Mouse (Mus musculus) MEL (cell line): Measurements from ENCODE around the gene Vstm4.

ENCODE experiments used
- CTCF ChIP-seq, 3 experiments: IDR thresholded peaks in 2 of 3; conservative IDR thresholded peaks in 1 of 3; 2 replicates each; pipeline ENCODE4 v1.5.1; 2011 to 2012; ENCODE audit warnings: low read length in 3 of 3, low read depth in 2 of 3, mild to moderate bottlenecking in 2 of 3, improper control_type of control experiment in 1 of 3, inconsistent platforms in 1 of 3, mixed read lengths in 1 of 3, moderate library complexity in 1 of 3; ENCODE audit not compliant: control insufficient read depth in 1 of 3, insufficient read depth in 1 of 3, poor library complexity in 1 of 3, severe bottlenecking in 1 of 3
- E2F4 ChIP-seq: IDR thresholded peaks from 2 replicates; pipeline ENCODE4 v1.6.1; 2011; ENCODE audit warnings: low read depth, low read length, improper control_type of control experiment, borderline replicate concordance
- GATA1 ChIP-seq: IDR thresholded peaks from 2 replicates; pipeline ENCODE4 v1.6.1; 2011; ENCODE audit warnings: low read depth, low read length, improper control_type of control experiment
- MAX ChIP-seq: IDR thresholded peaks from 2 replicates; pipeline ENCODE4 v1.6.1; 2011; ENCODE audit warnings: low read length, improper control_type of control experiment
- MAZ ChIP-seq: IDR thresholded peaks from 2 replicates; pipeline ENCODE4 v1.6.1; 2012; ENCODE audit warnings: low read depth, mild to moderate bottlenecking, inconsistent platforms, low read length, improper control_type of control experiment
- POLR2A ChIP-seq, 2 experiments: IDR thresholded peaks; 2 replicates each; pipeline ENCODE4 v1.6.1; 2011 to 2012; ENCODE audit warnings: low read length in 2 of 2, mild to moderate bottlenecking in 2 of 2, control low read depth in 1 of 2, improper control_type of control experiment in 1 of 2, low read depth in 1 of 2, moderate library complexity in 1 of 2; ENCODE audit not compliant: control insufficient read depth in 1 of 2, insufficient read depth in 1 of 2, poor library complexity in 1 of 2
- SMC3 ChIP-seq: IDR thresholded peaks from 2 replicates; pipeline ENCODE4 v1.6.1; 2011; ENCODE audit warnings: low read depth, low read length, improper control_type of control experiment
- UBTF ChIP-seq: IDR thresholded peaks from 2 replicates; pipeline ENCODE4 v1.6.1; 2012; ENCODE audit warnings: low read depth, mild to moderate bottlenecking, inconsistent platforms, low read length, improper control_type of control experiment, moderate library complexity, borderline replicate concordance; ENCODE audit not compliant: insufficient read depth
- ZC3H11A ChIP-seq: IDR thresholded peaks from 2 replicates; pipeline ENCODE4 v1.6.1; 2012; ENCODE audit warnings: low read depth, mild to moderate bottlenecking, inconsistent platforms, low read length, improper control_type of control experiment

- no peak for TF ChIP-seq CTCF (IDR thresholded peaks at IDR 0.05 in 2 of 3, conservative IDR thresholded peaks at IDR 0.05 in 1 of 3; ENCODE audit: control insufficient read depth in 1 of 3, insufficient read depth in 1 of 3, low read depth in 2 of 3, low read length in 3 of 3, poor library complexity in 1 of 3, severe bottlenecking in 1 of 3)
- no peak for TF ChIP-seq MAZ
- no peak for TF ChIP-seq MAX
- TF ChIP-seq GATA1, result no peak
- no peak for TF ChIP-seq UBTF
- no peak for TF ChIP-seq E2F4
- TF ChIP-seq POLR2A (IDR thresholded peaks at IDR 0.05; ENCODE audit: control insufficient read depth in 1 of 2, insufficient read depth in 1 of 2, low read depth in 1 of 2, low read length in 2 of 2, poor library complexity in 1 of 2), result no peak
- no peak for TF ChIP-seq SMC3
- TF ChIP-seq ZC3H11A, result no peak
These were observed 32.7 kb upstream of the Vstm4 start for GRCm38 (mm10) chr14:32823861-32824260.
